Mouse (Mus musculus): ENCODE results near the gene Arf1. TPM values are rescaled to one million over a fixed set of nuclear protein-coding genes. Genes with fewer than 3 reads are reported as not detected.
A peak's percentile ranks its signal among the peaks of the same experiment; 100 is the strongest.
"Not testable (repeated sequence)": the region's sequence is repeated elsewhere in the genome, so short reads cannot be mapped to it uniquely, and the experiment has no call there.

Gene Arf1
- polyA plus RNA-seq, 1 experiment from 2014 or later, result 557 TPM

GRCm38 (mm10) chr11:59212892-59213494 is 15.1 kb downstream of the Arf1 start:
- H3K4me2 ChIP-seq (ENCODE audit: low read length), result no peak overlapping the region
- H3K36me3 ChIP-seq (ENCODE audit: control insufficient read depth, insufficient read depth, low read length), result peaks cover 62% of the 10 kb centered on the region
- no peak overlapping the region for H3K27ac ChIP-seq (replicated peaks in 1 of 2; ENCODE audit: control insufficient read depth in 1 of 2, insufficient read depth in 1 of 2, low read depth in 2 of 2, low read length in 2 of 2)
- no peaks in the 10 kb centered on the region for H3K27me3 ChIP-seq (ENCODE audit: control insufficient read depth, insufficient read depth, low read length)
- no peak for ATAC-seq (ENCODE audit: insufficient number of reproducible peaks, insufficient read depth, low FRiP score, low read depth)
- no peaks in the 10 kb centered on the region for H3K9me3 ChIP-seq (ENCODE audit: control insufficient read depth, low read length)
- no peak overlapping the region for H3K4me3 ChIP-seq (ENCODE audit: control insufficient read depth in 1 of 2, insufficient read depth in 1 of 2, low read depth in 1 of 2, low read length in 2 of 2)
- H3K9ac ChIP-seq (ENCODE audit: low read length), result no peak overlapping the region
- 86% methylated on average over 12 of the region's 12 CpGs for WGBS
- peaks cover 2 to 40% of the 10 kb centered on the region in 2 experiments; a peak in 3 of 4 replicates for H3K4me1 ChIP-seq (ENCODE audit: control insufficient read depth in 2 of 2, insufficient read depth in 2 of 2, low read length in 2 of 2)

- not testable (repeated sequence) for ATAC-seq (ENCODE audit: insufficient number of reproducible peaks, insufficient read depth, low FRiP score, low read depth); H3K9ac ChIP-seq (ENCODE audit: low read length); H3K4me3 ChIP-seq (ENCODE audit: control insufficient read depth in 1 of 2, insufficient read depth in 1 of 2, low read depth in 1 of 2, low read length in 2 of 2); H3K4me2 ChIP-seq (ENCODE audit: low read length); H3K27ac ChIP-seq (replicated peaks in 1 of 2; ENCODE audit: control insufficient read depth in 1 of 2, insufficient read depth in 1 of 2, low read depth in 2 of 2, low read length in 2 of 2); H3K9me3 ChIP-seq (ENCODE audit: control insufficient read depth, low read length); H3K27me3 ChIP-seq (ENCODE audit: control insufficient read depth, insufficient read depth, low read length)
- WGBS, result 71% methylated on average over 12 of the region's 12 CpGs
- peaks cover 57% of the 10 kb centered on the region for H3K36me3 ChIP-seq (ENCODE audit: control insufficient read depth, insufficient read depth, low read length)
- peaks cover 2 to 33% of the 10 kb centered on the region in 2 experiments; a peak in 3 of 4 replicates for H3K4me1 ChIP-seq (ENCODE audit: control insufficient read depth in 2 of 2, insufficient read depth in 2 of 2, low read length in 2 of 2)
Observed at GRCm38 (mm10) chr11:59212320-59212719, 15.8 kb downstream of the Arf1 start.

GRCm38 (mm10) chr11:59211561-59211960 is 16.5 kb downstream of the Arf1 start:
- Histone ChIP-seq H3K4me1 (ENCODE audit: control insufficient read depth in 2 of 2, insufficient read depth in 2 of 2, low read length in 2 of 2) (peaks cover 2 to 29% of the 10 kb centered on the region in 2 experiments; a peak in 3 of 4 replicates), H3K36me3 (ENCODE audit: control insufficient read depth, insufficient read depth, low read length) (peaks cover 65% of the 10 kb centered on the region)
- not testable (repeated sequence) for ATAC-seq (ENCODE audit: insufficient number of reproducible peaks, insufficient read depth, low FRiP score, low read depth); H3K9ac ChIP-seq (ENCODE audit: low read length); H3K4me3 ChIP-seq (ENCODE audit: control insufficient read depth in 1 of 2, insufficient read depth in 1 of 2, low read depth in 1 of 2, low read length in 2 of 2); H3K9me3 ChIP-seq (ENCODE audit: control insufficient read depth, low read length); H3K27ac ChIP-seq (replicated peaks in 1 of 2; ENCODE audit: control insufficient read depth in 1 of 2, insufficient read depth in 1 of 2, low read depth in 2 of 2, low read length in 2 of 2); H3K4me2 ChIP-seq (ENCODE audit: low read length); H3K27me3 ChIP-seq (ENCODE audit: control insufficient read depth, insufficient read depth, low read length)
- WGBS, result 84% methylated on average over 8 of the region's 9 CpGs

DNA sequence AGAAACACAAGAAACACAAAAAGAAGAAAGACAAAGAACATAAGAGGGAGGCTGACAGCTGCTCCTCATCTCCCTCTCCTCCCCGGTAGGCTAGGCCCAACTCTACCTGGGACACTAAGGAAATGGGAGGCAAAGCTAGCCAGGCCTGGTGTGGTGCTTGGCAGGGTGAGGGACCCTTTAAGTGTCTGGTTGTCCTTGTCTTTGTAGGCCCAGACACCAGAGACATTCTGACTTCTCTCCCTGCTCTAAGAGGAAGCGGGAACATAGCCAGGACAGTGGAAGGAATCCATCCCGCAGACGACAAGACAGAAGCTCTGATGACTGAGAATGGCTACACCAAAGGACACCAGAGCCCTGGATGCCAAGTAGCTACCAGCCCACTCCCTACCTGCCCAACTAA is 18.1 kb downstream of the Arf1 start:
- peaks cover 79% of the 10 kb centered on the region for H3K36me3 ChIP-seq (ENCODE audit: control insufficient read depth, insufficient read depth, low read length)
- H3K9ac ChIP-seq (ENCODE audit: low read length), result no peak overlapping the region
- H3K4me2 ChIP-seq (ENCODE audit: low read length), result no peak overlapping the region
- WGBS, result 71% methylated on average over 4 of the region's 4 CpGs
- peaks cover 2 to 29% of the 10 kb centered on the region in 2 experiments; a peak in 3 of 4 replicates for H3K4me1 ChIP-seq (ENCODE audit: control insufficient read depth in 2 of 2, insufficient read depth in 2 of 2, low read length in 2 of 2)
- no peak overlapping the region for H3K27ac ChIP-seq (replicated peaks in 1 of 2; ENCODE audit: control insufficient read depth in 1 of 2, insufficient read depth in 1 of 2, low read depth in 2 of 2, low read length in 2 of 2)
- H3K27me3 ChIP-seq (ENCODE audit: control insufficient read depth, insufficient read depth, low read length), result no peaks in the 10 kb centered on the region
- no peak for ATAC-seq (ENCODE audit: insufficient number of reproducible peaks, insufficient read depth, low FRiP score, low read depth)
- H3K9me3 ChIP-seq (ENCODE audit: control insufficient read depth, low read length), result no peaks in the 10 kb centered on the region
- H3K4me3 ChIP-seq (ENCODE audit: control insufficient read depth in 1 of 2, insufficient read depth in 1 of 2, low read depth in 1 of 2, low read length in 2 of 2), result no peak overlapping the region

DNA sequence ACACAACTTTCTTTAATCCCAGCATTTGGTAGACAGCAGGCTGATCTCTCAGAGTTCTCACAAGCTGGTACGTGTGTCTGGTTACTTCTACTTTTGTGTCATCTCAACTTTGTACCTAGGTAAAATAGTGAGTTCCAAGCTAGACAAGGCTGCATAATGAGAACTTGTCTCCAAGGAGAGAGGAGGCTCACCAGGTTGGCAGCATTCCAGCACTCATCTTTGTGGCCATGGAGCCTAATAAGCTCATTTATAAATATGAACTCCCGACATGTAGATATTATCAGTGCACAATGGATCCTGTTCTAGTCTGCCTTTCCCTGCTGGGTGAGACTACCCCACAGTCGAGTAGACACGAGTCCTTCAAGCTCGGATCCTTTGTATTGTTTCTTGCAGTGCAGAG is 18.5 kb downstream of the Arf1 start:
- H3K4me2 ChIP-seq (ENCODE audit: low read length), result peak overlapping the region; percentile 75
- H3K4me1 ChIP-seq (ENCODE audit: control insufficient read depth in 2 of 2, insufficient read depth in 2 of 2, low read length in 2 of 2), result peaks cover 2 to 29% of the 10 kb centered on the region in 2 experiments; a peak in 3 of 4 replicates
- 70% methylated on average over 5 of the region's 5 CpGs for WGBS
- no peaks in the 10 kb centered on the region for H3K9me3 ChIP-seq (ENCODE audit: control insufficient read depth, low read length)
- H3K36me3 ChIP-seq (ENCODE audit: control insufficient read depth, insufficient read depth, low read length), result peaks cover 79% of the 10 kb centered on the region
- H3K9ac ChIP-seq (ENCODE audit: low read length), result no peak overlapping the region
- no peaks in the 10 kb centered on the region for H3K27me3 ChIP-seq (ENCODE audit: control insufficient read depth, insufficient read depth, low read length)
- ATAC-seq (ENCODE audit: insufficient number of reproducible peaks, insufficient read depth, low FRiP score, low read depth), result no peak
- peak overlapping the region in 1 of 2 experiments; percentile 93; a peak in 1 of 4 replicates for H3K27ac ChIP-seq (replicated peaks in 1 of 2; ENCODE audit: control insufficient read depth in 1 of 2, insufficient read depth in 1 of 2, low read depth in 2 of 2, low read length in 2 of 2)
- no peak overlapping the region for H3K4me3 ChIP-seq (ENCODE audit: control insufficient read depth in 1 of 2, insufficient read depth in 1 of 2, low read depth in 1 of 2, low read length in 2 of 2)

- H3K36me3 ChIP-seq (ENCODE audit: control insufficient read depth, insufficient read depth, low read length), result peaks cover 79% of the 10 kb centered on the region
- H3K4me3 ChIP-seq (ENCODE audit: control insufficient read depth in 1 of 2, insufficient read depth in 1 of 2, low read depth in 1 of 2, low read length in 2 of 2), result peak overlapping the region; percentile 75 to 79
- H3K4me2 ChIP-seq (ENCODE audit: low read length), result peak overlapping the region; percentile 75
- ATAC-seq (ENCODE audit: insufficient number of reproducible peaks, insufficient read depth, low FRiP score, low read depth), result peak; percentile 31
- no peaks in the 10 kb centered on the region for H3K9me3 ChIP-seq (ENCODE audit: control insufficient read depth, low read length)
- H3K4me1 ChIP-seq (ENCODE audit: control insufficient read depth in 2 of 2, insufficient read depth in 2 of 2, low read length in 2 of 2), result peaks cover 2 to 25% of the 10 kb centered on the region in 2 experiments; a peak in 3 of 4 replicates
- H3K9ac ChIP-seq (ENCODE audit: low read length), result peak overlapping the region; percentile 90
- 6% methylated on average over 18 of the region's 18 CpGs for WGBS
- H3K27ac ChIP-seq (replicated peaks in 1 of 2; ENCODE audit: control insufficient read depth in 1 of 2, insufficient read depth in 1 of 2, low read depth in 2 of 2, low read length in 2 of 2), result peak overlapping the region; percentile 20 to 93; a peak in 2 of 4 replicates
- H3K27me3 ChIP-seq (ENCODE audit: control insufficient read depth, insufficient read depth, low read length), result no peaks in the 10 kb centered on the region
Observed at GRCm38 (mm10) chr11:59209003-59209441, 19.0 kb downstream of the Arf1 start.

DNA sequence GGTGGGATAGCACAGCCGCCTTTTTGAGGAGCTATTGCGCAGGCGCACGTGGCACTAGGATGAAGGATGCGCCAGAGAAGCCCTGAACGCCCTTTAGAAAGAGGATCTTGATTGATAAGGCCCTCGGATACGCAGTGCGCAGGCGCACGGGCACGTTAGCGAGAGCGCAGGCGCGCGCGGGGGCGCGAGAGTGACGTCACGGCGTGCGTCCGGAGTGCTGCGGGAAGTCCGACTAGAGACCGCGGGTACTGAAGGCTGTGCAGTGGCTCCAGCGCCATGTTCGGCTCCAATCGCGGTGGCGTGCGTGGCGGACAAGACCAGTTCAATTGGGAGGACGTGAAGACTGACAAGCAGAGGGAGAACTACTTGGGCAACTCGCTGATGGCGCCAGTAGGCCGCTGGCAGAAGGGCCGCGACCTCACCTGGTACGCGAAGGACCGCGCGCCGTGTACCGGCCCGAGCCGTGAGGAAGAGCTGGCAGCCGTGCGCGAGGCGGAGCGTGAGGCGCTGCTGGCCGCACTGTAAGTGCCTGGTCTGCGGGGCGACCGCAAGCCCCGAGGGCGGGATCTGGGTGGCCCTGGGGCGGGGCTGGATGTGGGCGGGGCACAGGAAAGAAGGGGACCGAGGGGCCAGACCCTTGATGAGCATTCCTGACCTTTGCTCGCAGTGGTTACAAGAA is 19.8 kb downstream of the Arf1 start, which contains the start of gene 2310033P09Rik:
2310033P09Rik (plus strand) TSS at position 169 of the 679 bp plus-strand sequence.
- Histone ChIP-seq H3K36me3 (ENCODE audit: control insufficient read depth, insufficient read depth, low read length) (peaks cover 76% of the 10 kb centered on the region), H3K27ac (replicated peaks in 1 of 2; ENCODE audit: control insufficient read depth in 1 of 2, insufficient read depth in 1 of 2, low read depth in 2 of 2, low read length in 2 of 2) (peak within 1 kb of the TSS; percentile 88 to 93), H3K4me2 (ENCODE audit: low read length) (peak within 1 kb of the TSS; percentile 75), H3K4me3 (ENCODE audit: control insufficient read depth in 1 of 2, insufficient read depth in 1 of 2, low read depth in 1 of 2, low read length in 2 of 2) (peak within 1 kb of the TSS; percentile 75 to 79), H3K9ac (ENCODE audit: low read length) (peak within 1 kb of the TSS; percentile 90), H3K27me3 (ENCODE audit: control insufficient read depth, insufficient read depth, low read length) (no peaks in the 10 kb centered on the region), H3K4me1 (ENCODE audit: control insufficient read depth in 2 of 2, insufficient read depth in 2 of 2, low read length in 2 of 2) (peaks cover 2 to 18% of the 10 kb centered on the region in 2 experiments; a peak in 3 of 4 replicates), H3K9me3 (ENCODE audit: control insufficient read depth, low read length) (no peaks in the 10 kb centered on the region)
- WGBS, result under 1% methylated on average over 67 of the region's 67 CpGs
- ATAC-seq (ENCODE audit: insufficient number of reproducible peaks, insufficient read depth, low FRiP score, low read depth), result peak; percentile 76

Data from heart, embryonic 14.5 days (tissue).